Mouse (Mus musculus) heart, adult 2 months (tissue): ENCODE measurements around the gene Fasl.

Source experiments
- CTCF ChIP-seq: fragments of 200-600 bp; IDR thresholded peaks from 2 replicates; pipeline ENCODE4 v1.8.1; 2022; ENCODE audit warnings: antibody characterized with exemption, mild to moderate bottlenecking, moderate library complexity
- POLR2A ChIP-seq: fragments of 200-500 bp; IDR thresholded peaks from 2 replicates; pipeline ENCODE4 v1.6.1; 2011; ENCODE audit warnings: mild to moderate bottlenecking, low read depth, low read length, control low read depth; ENCODE audit not compliant: insufficient read depth

DNA sequence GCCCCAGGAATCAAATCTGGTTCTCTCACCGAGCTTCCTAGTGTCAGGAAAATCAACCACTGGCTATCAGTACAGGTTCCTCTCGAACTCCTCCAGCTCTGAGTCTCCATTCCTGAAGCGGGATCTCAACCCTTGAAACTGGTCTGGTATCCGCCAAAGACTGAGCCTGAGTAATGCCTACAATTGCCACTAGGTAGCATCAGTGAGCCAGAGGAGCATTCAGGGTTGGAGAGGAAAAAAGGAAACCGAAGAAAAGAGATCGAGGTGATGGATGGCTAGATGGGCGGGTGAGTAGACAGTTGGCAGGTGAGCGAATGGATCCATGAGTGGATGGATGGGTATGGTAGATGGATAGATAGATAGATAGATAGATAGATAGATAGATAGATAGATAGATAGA lies 40.2 kb downstream of the Fasl start:
- TF ChIP-seq POLR2A, result no peak
- TF ChIP-seq CTCF, result peak; percentile 81
